Mouse (Mus musculus) mature B cell (primary cell): Measurements from ENCODE around the gene Pcsk6.
"Not testable (repeated sequence)": the region's sequence is repeated elsewhere in the genome, so short reads cannot be mapped to it uniquely, and the experiment has no call there.

Source experiments
- in situ Hi-C: fragments of 300-500 bp; cut with MboI; formaldehyde crosslinking; loops from 2 replicates; pipeline ENCODE4 v1.14.3; 2019

Pcsk6 gene

GRCm38 (mm10) chr7:65881290-65881688 lies 19.8 kb downstream of the Pcsk6 start:
- in situ Hi-C loops: no loop called here

- in situ Hi-C loops: no loop called here
These were observed 23.4 kb downstream of the Pcsk6 start for GRCm38 (mm10) chr7:65884928-65885327.

- in situ Hi-C loops: no loop called here
These were observed 24.3 kb downstream of the Pcsk6 start for GRCm38 (mm10) chr7:65885819-65886218.

GRCm38 (mm10) chr7:65891831-65892230 lies 30.3 kb downstream of the Pcsk6 start:
- in situ Hi-C loops: no loop called here

DNA sequence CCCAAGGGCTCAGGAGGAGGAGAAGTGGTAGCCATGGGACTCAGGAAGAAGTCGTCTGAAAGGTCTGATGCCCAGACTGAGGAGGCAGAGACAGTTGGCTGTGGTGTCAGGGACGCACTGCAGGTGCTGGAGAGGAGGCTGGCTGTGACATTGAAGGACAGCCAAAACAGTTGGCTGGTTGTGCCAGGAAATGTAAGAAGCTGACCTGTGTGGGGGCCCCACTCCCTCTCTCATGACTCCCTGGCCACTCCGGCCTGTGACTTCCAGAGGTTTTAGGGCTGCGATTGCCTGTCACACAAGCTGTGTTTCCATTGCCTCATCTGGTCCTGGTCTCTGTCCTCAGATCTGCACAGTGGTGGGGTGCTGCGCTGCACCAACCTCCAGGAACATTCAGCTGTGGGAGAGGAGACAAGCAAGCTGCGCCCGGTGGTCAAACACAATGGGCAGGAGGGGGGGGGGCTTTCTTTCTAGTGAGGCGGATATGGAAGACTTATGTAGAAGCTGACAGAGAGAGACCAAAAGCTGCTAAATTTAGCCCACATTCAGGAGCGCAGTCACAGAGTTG lies 30.8 kb downstream of the Pcsk6 start:
- in situ Hi-C loops: no loop called here

- in situ Hi-C loops: no loop called here
These were observed 32.0 kb downstream of the Pcsk6 start for GRCm38 (mm10) chr7:65893546-65893945.

- in situ Hi-C loops: no loop called here
These were observed 33.7 kb downstream of the Pcsk6 start for GRCm38 (mm10) chr7:65895262-65895661.

DNA sequence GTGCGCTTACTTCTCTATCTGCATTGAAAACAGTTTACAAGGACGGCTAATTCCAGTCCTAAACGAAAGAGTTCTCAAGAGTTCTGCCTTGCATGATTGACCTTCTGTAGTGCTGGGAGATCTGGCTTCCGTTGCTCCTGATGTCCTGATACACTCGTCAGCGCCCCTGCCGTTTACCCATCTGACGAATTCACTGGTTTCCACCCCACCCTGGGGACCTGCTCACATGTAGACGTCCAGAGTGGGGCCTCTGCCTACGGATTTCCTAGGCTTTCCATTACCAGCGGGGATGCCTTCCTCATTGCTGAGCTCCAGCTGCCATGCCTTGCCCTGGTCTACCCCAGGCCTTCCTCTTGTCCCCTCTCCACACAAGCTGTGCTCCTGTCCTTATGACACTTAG lies 39.7 kb downstream of the Pcsk6 start:
- in situ Hi-C loops: no loop called here

DNA sequence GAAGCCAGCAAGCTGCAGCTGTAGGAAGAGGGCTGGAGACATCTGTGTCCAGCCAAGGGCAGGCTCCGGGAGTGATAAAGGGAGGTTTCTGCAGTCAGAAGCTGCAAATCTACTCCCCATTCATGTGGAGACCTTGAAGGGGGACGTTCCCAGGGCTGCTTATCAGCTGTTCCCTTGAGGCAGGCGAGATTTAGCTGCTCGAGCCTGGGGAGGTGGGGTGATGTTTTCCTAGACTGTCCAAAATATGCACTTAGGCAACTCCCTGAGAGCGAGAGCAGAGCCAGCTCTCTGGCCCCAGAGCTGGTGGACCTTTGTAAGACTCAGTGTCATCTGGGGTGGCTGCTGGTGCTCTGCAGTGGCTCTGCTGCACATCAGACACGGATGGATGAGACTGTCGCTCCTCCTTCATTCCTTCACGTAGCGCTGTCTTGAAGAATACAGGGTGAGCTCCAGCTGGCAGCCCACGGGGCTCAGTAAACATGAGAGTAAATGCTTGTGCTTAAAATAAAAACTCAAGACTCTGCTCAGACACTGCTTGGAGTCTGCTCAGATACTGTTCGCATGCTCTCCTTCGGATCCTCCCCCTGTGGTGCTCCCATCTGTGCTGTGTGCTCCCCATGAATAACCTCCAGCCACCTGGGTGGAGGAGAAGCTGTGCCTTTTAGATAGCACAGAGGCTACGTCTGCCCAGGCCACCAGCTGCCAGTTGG lies 41.1 kb downstream of the Pcsk6 start:
- in situ Hi-C loops: no loop called here

GRCm38 (mm10) chr7:65903456-65903855 lies 41.9 kb downstream of the Pcsk6 start:
- in situ Hi-C loops: no loop called here

DNA sequence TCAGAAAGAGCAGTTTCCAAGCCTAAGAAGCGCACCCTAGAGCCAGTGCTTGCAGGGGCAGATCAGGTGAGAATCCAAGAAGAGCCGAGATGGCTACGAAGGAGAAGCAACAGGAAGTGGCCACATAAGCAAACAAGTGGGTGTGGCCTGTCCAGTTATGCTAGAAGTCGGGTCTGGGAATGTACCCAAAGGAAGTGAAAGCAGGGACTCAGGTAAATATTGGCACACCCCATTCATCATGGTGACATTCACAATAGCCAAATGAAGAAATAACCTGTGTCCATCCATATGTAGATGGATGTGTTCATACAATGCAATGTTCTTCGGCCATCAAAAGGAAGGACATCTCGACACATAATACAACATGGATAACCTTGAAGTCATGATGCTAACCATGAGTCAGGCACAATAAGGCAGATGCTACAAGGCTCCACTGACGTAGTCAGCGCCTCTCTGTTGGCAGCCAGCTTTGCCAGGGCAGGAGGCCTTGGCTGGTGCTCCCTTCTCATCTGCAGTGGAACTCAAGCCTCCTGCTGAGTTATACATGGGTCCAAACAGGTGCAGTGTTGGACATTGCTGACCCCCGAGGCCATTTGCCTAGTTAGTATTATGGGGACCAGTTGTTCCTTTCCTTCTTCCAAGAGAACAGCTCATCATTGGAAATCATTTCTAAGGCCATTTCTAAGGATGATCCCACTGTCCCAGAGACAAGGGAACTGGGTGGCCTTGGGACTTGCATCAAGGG lies 45.2 kb downstream of the Pcsk6 start:
- in situ Hi-C loops: no loop called here

- in situ Hi-C loops: no loop called here
These were observed 48.0 kb downstream of the Pcsk6 start for GRCm38 (mm10) chr7:65909343-65910127.

DNA sequence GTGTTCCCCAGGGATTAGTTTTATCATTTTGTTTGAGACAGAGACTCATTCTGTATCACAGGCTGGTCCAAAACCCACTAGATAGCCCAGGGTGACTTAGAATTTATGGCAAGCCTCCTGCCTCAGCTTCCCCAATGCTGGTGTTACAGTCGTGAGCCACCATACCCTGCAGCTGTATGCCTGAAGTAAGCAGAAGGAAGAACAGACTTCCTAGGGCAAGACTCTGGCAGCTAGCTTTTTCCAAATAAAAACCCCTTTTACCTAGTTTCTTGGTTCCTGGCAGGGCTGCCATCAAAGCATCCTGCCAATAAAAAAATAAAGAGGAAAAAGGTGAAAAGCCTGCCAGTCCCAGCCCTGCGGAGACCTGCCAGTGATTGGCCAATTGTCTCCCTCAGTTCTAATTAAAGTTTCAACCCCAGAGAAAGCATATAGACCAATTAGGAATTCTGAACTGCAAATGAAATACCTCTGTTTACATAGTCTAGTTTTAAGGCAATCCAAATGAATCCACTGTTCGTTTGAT lies 51.6 kb downstream of the Pcsk6 start:
- in situ Hi-C loops: no loop called here

- in situ Hi-C loops: no loop called here
These were observed 53.3 kb downstream of the Pcsk6 start for GRCm38 (mm10) chr7:65914761-65915301.

GRCm38 (mm10) chr7:65915821-65916220 lies 54.3 kb downstream of the Pcsk6 start:
- in situ Hi-C loops: no loop called here

- in situ Hi-C loops: no loop called here
These were observed 55.0 kb downstream of the Pcsk6 start for GRCm38 (mm10) chr7:65916566-65916965.

- in situ Hi-C loops: no loop called here
These were observed 56.9 kb downstream of the Pcsk6 start for GRCm38 (mm10) chr7:65918431-65918830.

DNA sequence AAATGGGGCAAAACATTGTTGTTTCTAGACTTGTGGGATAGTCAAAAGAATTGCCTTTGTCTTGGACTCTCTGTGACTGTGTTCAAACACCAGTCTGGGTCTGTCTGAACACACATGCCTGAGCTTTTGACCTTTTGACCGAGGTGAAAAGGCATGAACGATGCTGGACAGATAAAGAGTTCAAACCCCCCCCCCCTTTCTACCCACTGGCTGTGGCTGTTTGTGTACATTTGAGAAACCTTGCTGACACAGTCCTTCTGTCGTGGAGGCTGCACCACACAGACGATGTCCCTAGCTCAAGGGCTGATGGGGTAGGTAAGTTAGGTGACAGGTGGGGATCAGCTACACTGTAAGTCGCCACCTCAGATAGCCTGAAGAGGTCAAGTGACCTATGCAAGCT lies 67.9 kb downstream of the Pcsk6 start:
- in situ Hi-C loops: no loop called here

- in situ Hi-C loops: no loop called here
These were observed 68.9 kb downstream of the Pcsk6 start for GRCm38 (mm10) chr7:65930478-65930877.

DNA sequence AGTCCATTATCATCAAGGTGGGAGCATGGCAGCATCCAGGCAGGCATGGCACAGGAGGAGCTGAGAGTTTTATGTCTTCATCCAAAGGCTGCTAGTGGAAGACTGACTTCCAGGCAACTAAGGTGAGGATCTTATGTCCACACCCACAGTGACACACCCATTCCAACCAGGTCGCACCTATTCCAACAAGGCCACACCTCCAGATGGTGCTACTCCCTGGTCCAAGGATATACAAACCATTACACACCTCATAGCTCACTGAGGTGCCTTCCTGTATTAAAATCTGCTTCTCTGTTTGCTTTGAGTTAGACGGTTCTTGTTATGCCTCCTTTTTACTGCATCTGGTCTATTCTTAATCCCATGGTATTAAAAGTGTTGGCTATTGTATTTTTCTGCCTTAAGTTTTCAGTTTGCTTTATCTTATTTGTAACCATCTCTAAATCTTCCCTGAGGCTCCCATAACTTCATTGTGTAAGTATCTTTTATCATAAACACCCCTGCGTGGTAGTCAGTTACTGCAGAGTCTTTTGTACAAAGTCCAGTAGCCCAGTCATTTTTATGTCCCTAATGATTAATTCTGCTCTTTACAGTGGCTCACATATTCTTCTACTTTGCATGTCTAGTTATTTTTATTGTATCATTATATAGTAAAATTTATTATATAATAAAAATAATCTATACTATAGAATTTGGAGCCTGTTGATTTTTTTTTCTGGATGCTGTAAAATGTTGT lies 72.9 kb downstream of the Pcsk6 start:
- in situ Hi-C loops: not testable (repeated sequence)

DNA sequence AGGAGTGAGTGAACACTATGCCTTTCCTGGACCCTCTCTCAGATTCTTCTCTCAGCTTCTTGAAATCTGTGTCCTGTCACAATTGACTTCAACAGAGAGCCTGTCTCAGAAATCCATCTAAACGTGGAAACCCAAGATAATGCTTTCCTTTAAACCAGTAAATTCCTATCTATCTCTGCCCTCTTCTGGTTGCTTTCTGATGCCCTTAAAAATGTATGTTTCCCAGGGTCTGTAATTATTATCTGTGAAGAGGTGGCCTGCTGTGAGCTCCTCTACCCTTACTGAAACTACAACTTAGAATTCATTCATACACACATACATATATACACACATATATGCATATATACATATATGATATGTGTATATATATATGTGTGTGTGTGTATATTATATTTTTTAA lies 73.7 kb downstream of the Pcsk6 start:
- in situ Hi-C loops: no loop called here
